Mouse (Mus musculus): Measurements from ENCODE around the gene Acbd4. TPM values are rescaled to one million over a fixed set of nuclear protein-coding genes. Genes with fewer than 3 reads are reported as not detected.
A peak's percentile ranks its signal among the peaks of the same experiment; 100 is the strongest.

Acbd4 gene
- polyA plus RNA-seq, 1 experiment from 2014 or later: 28.6 TPM

DNA sequence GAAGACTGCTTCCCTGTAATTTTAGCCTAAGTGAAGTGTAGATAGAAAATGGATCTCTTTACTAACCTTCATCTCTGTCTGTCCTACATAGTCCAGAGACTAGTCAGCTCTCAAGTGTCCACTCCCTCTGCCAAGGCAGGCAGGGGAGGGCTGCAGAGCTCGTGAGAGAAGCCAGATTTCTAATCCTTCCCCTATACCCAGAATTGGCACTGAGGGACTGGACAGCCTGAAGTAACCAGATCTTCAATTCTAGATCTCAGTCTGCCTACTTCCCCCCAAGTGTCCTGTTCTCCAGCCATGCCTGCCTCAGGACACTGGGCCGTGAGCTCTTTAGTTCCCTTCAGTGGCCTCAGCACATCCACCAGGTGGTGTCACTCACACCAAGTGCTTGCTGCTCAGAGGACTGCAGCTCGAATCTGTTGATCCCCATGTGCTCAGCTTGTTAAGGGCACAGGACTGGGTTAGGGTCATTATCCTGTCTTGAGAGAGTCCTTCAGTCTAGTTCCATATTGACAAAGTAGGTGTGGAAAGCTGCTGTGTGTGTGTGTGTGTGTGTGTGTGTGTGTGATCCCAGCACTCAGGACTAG lies 42.9 kb upstream of the Acbd4 start:
- H3K27me3 ChIP-seq (ENCODE audit: control insufficient read depth, insufficient read depth, low read length): no peaks in the 10 kb centered on the region
- ATAC-seq (ENCODE audit: low FRiP score, low TSS enrichment): no peak
- TF ChIP-seq EP300 (optimal IDR thresholded peaks at IDR 0.05) (no peak), CTCF (IDR thresholded peaks at IDR 0.05; ENCODE audit: low read depth) (peak; percentile 26; the same call in 1 of the 2 replicates)
- H3K36me3 ChIP-seq (ENCODE audit: control insufficient read depth, insufficient read depth, low read length): peaks cover 31% of the 10 kb centered on the region
- WGBS: 60% methylated on average over 3 of the region's 3 CpGs
- no peak overlapping the region for H3K4me2 ChIP-seq (replicated peaks; ENCODE audit: low read depth)
- H3K9me3 ChIP-seq (ENCODE audit: control insufficient read depth, low read length): no peaks in the 10 kb centered on the region
- H3K4me3 ChIP-seq (ENCODE audit: low read depth, low read length): no peak overlapping the region
- DNase-seq (ENCODE audit: low spot score): no peak
- H3K27ac ChIP-seq (replicated peaks): no peak overlapping the region
- H3K9ac ChIP-seq (ENCODE audit: low read length): no peak overlapping the region
- no peaks in the 10 kb centered on the region for H3K4me1 ChIP-seq (replicated peaks; ENCODE audit: control insufficient read depth, insufficient read depth)

DNA sequence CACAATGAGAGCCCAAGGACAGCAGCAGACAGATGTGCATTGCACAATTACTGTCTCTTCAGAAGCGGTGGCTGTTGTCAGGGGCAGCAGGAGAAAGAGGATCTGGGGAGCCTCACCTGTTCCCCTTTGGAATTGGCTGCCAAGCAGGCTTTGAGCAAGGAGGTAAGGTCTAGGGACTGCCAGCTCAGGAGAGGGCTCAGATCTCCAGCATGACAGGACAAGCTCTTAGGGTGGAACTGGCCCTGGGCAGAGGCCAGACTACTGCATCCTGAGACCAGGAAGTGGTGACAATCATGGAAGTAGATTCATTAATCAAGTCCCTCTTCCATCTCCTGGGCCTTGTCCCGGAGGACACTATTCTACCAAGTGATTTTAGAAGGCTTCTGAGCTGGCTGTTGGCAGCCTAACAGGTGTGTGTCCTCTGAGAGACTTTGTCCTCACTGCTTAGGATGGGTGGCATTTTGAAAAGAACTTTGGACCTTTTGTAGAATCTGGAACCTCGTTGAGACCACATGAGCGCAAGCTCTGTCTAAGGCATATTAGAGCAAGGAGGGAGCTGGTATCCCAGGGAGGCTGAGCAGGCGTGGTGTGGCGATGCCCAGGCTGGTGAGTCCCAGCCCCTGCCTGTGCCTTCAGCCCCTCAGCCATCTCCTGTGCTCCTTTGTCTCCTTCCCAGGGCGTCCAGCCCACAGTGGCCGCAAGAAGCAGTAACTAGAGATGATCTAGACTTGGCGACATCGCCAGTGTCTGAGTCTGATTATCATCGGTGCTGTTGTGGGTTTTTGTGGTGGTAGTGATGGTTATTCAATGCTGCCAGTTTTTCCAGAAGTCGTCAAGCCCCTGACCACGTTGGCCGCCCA lies 35.1 kb upstream of the Acbd4 start:
- no peak for TF ChIP-seq EP300 (optimal IDR thresholded peaks at IDR 0.05)
- TF ChIP-seq CTCF (IDR thresholded peaks at IDR 0.05; ENCODE audit: low read depth): no peak
- H3K4me1 ChIP-seq (replicated peaks; ENCODE audit: control insufficient read depth, insufficient read depth): no peaks in the 10 kb centered on the region
- no peak overlapping the region for H3K4me2 ChIP-seq (replicated peaks; ENCODE audit: low read depth)
- H3K27me3 ChIP-seq (ENCODE audit: control insufficient read depth, insufficient read depth, low read length): no peaks in the 10 kb centered on the region
- DNase-seq (ENCODE audit: low spot score): no peak
- no peaks in the 10 kb centered on the region for H3K9me3 ChIP-seq (ENCODE audit: control insufficient read depth, low read length)
- H3K4me3 ChIP-seq (ENCODE audit: low read depth, low read length): no peak overlapping the region
- WGBS: 92% methylated on average over 14 of the region's 14 CpGs
- ATAC-seq (ENCODE audit: low FRiP score, low TSS enrichment): no peak
- no peak overlapping the region for H3K9ac ChIP-seq (ENCODE audit: low read length)
- no peak overlapping the region for H3K27ac ChIP-seq (replicated peaks)
- peaks cover 40% of the 10 kb centered on the region for H3K36me3 ChIP-seq (ENCODE audit: control insufficient read depth, insufficient read depth, low read length)

DNA sequence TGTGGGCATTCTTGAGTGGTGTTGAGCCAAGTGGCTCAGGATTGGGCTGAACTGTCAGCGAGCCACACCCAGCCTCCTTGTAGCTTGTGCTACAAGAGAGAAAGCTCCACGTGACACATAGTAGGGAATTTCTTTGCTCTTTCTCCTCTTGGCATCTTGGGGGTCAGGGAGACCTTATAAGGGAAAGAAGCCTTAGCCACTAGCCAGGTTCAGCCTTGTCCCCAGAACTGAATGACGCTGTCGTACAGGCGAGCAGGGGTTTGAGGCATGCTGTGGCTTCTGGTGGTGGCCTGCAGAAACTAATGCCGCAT lies 34.5 kb upstream of the Acbd4 start:
- H3K4me1 ChIP-seq (replicated peaks; ENCODE audit: control insufficient read depth, insufficient read depth): no peaks in the 10 kb centered on the region
- 89% methylated on average over 6 of the region's 6 CpGs for WGBS
- peaks cover 38% of the 10 kb centered on the region for H3K36me3 ChIP-seq (ENCODE audit: control insufficient read depth, insufficient read depth, low read length)
- H3K27me3 ChIP-seq (ENCODE audit: control insufficient read depth, insufficient read depth, low read length): no peaks in the 10 kb centered on the region
- H3K4me3 ChIP-seq (ENCODE audit: low read depth, low read length): no peak overlapping the region
- no peaks in the 10 kb centered on the region for H3K9me3 ChIP-seq (ENCODE audit: control insufficient read depth, low read length)
- H3K9ac ChIP-seq (ENCODE audit: low read length): no peak overlapping the region
- no peak overlapping the region for H3K4me2 ChIP-seq (replicated peaks; ENCODE audit: low read depth)
- no peak for TF ChIP-seq CTCF (IDR thresholded peaks at IDR 0.05; ENCODE audit: low read depth)
- no peak overlapping the region for H3K27ac ChIP-seq (replicated peaks)
- DNase-seq (ENCODE audit: low spot score): no peak
- no peak for ATAC-seq (ENCODE audit: low FRiP score, low TSS enrichment)

DNA sequence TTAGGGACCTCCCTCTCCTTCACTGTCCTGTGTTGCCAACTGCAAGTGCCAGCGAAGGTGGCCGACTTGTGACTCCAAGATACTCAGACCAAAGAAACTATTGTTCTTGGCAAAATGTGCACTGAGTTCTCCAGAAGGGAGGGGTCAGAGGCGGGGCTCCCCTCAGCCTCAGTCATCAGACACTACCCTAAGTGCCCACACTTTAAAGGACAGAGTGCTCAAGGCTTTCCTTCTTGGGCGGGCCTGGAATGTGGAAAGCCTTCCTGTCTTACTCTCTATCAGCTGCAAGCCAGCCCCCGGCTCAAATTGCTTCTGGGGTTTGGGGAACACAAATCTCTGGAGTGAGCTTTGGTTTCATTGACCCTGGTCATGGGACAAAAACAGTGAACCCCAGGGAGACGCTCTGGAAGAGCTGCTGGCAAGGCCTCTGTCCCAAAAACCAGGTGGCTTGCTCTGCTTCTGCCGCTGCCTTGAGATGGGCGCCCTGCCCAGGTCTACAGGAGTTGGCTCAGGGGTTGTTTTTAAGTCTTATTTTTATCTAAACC lies 34.0 kb upstream of the Acbd4 start:
- Histone ChIP-seq H3K27ac (replicated peaks) (no peak overlapping the region), H3K9me3 (ENCODE audit: control insufficient read depth, low read length) (no peaks in the 10 kb centered on the region), H3K9ac (ENCODE audit: low read length) (no peak overlapping the region), H3K4me1 (replicated peaks; ENCODE audit: control insufficient read depth, insufficient read depth) (no peaks in the 10 kb centered on the region), H3K27me3 (ENCODE audit: control insufficient read depth, insufficient read depth, low read length) (no peaks in the 10 kb centered on the region), H3K4me2 (replicated peaks; ENCODE audit: low read depth) (no peak overlapping the region), H3K36me3 (ENCODE audit: control insufficient read depth, insufficient read depth, low read length) (peaks cover 38% of the 10 kb centered on the region), H3K4me3 (ENCODE audit: low read depth, low read length) (no peak overlapping the region)
- no peak for DNase-seq (ENCODE audit: low spot score)
- ATAC-seq (ENCODE audit: low FRiP score, low TSS enrichment): peak; percentile 16; the same call in 1 of the 2 replicates
- TF ChIP-seq EP300 (optimal IDR thresholded peaks at IDR 0.05): no peak
- no peak for TF ChIP-seq CTCF (IDR thresholded peaks at IDR 0.05; ENCODE audit: low read depth)
- 57% methylated on average over 8 of the region's 8 CpGs for WGBS

DNA sequence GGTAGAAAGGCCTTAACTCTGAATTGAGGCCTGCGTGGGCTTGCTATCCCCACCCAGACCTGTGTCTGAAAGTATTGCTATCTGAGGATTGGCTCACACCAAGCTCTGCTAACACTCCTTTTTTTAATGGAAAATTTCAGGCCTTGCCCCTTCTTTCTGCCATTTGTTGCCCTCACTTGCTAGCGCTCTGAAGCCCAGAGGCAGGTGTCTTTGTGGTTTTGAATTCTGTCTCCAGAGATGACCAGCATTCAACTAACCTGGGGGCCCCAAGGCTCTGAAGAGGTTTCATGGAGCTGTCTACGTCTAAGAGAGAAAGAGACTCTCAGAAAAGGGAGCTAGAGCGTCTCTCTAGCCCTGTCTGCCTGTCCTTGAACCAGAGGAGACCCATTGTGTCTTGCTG lies 33.2 kb upstream of the Acbd4 start:
- ATAC-seq (ENCODE audit: low FRiP score, low TSS enrichment) (no peak), DNase-seq (ENCODE audit: low spot score) (no peak)
- no peaks in the 10 kb centered on the region for H3K27me3 ChIP-seq (ENCODE audit: control insufficient read depth, insufficient read depth, low read length)
- no peaks in the 10 kb centered on the region for H3K4me1 ChIP-seq (replicated peaks; ENCODE audit: control insufficient read depth, insufficient read depth)
- no peaks in the 10 kb centered on the region for H3K9me3 ChIP-seq (ENCODE audit: control insufficient read depth, low read length)
- whole genome bisulfite sequencing: 86% methylated on average over 4 of the region's 4 CpGs
- no peak overlapping the region for H3K4me3 ChIP-seq (ENCODE audit: low read depth, low read length)
- H3K36me3 ChIP-seq (ENCODE audit: control insufficient read depth, insufficient read depth, low read length): peaks cover 38% of the 10 kb centered on the region
- no peak for TF ChIP-seq EP300 (optimal IDR thresholded peaks at IDR 0.05)
- no peak for TF ChIP-seq CTCF (IDR thresholded peaks at IDR 0.05; ENCODE audit: low read depth)
- H3K9ac ChIP-seq (ENCODE audit: low read length): no peak overlapping the region
- no peak overlapping the region for H3K27ac ChIP-seq (replicated peaks)
- no peak overlapping the region for H3K4me2 ChIP-seq (replicated peaks; ENCODE audit: low read depth)

DNA sequence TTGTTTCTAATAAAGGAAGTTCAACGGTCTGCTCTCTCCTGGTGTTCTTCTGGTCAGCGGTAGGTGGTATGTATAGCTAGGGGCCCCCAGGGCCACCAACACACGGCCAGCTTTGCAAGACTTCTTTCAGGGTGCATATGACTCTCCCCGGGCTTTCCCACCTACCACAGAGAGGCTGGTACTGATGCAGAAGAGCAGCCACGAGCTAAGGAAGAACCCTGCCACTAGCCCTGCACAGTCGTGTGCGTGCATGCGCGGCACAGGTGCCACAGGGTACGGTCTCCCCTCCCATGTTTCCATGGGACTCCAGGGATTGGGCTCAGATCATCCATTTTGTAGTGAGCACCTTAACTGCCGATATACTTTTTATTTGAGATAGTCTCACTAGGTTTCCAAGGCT lies 32.6 kb upstream of the Acbd4 start:
- H3K36me3 ChIP-seq (ENCODE audit: control insufficient read depth, insufficient read depth, low read length): peaks cover 38% of the 10 kb centered on the region

More for the DNA sequence above, 32.6 kb upstream of the Acbd4 start:
- 95% methylated on average over 11 of the region's 11 CpGs for WGBS
- H3K4me2 ChIP-seq (replicated peaks; ENCODE audit: low read depth): no peak overlapping the region
- H3K9ac ChIP-seq (ENCODE audit: low read length): no peak overlapping the region
- no peak overlapping the region for H3K27ac ChIP-seq (replicated peaks)
- no peak overlapping the region for H3K4me3 ChIP-seq (ENCODE audit: low read depth, low read length)
- no peak for DNase-seq (ENCODE audit: low spot score)
- H3K9me3 ChIP-seq (ENCODE audit: control insufficient read depth, low read length): no peaks in the 10 kb centered on the region
- TF ChIP-seq CTCF (IDR thresholded peaks at IDR 0.05; ENCODE audit: low read depth) (no peak), EP300 (optimal IDR thresholded peaks at IDR 0.05) (no peak)
- H3K27me3 ChIP-seq (ENCODE audit: control insufficient read depth, insufficient read depth, low read length): no peaks in the 10 kb centered on the region
- no peak for ATAC-seq (ENCODE audit: low FRiP score, low TSS enrichment)
- no peaks in the 10 kb centered on the region for H3K4me1 ChIP-seq (replicated peaks; ENCODE audit: control insufficient read depth, insufficient read depth)

Measured in stomach, postnatal 0 days (tissue).